ENCODE assay signal across 26 mouse cellular contexts in genomic region chr9:111085329-111085728, GRCm38 (mm10). TPM values are rescaled to one million over a fixed set of nuclear protein-coding genes. Genes with fewer than 3 reads are reported as not detected.
DNase-seq lines count a peak whose midpoint lies in the region; ATAC-seq and TF ChIP-seq lines count a peak whose summit lies in the region.
"Had no signal": no experiment of that assay in that cellular context is flagged by ENCODE, and none has a peak within 500 bp of the region (broad histone marks: within the 10 kb centered on the region; RNA-seq: fewer than 3 reads in every experiment).

No protein-coding gene starts in this region.

- no peaks in the 10 kb centered on the region for H3K9me3 ChIP-seq in intestine, embryonic 15.5 days
- no peaks in the 10 kb centered on the region for H3K9me3 ChIP-seq in intestine, embryonic 16.5 days (ENCODE audit: control insufficient read depth, low read length)
- H3K9me3 ChIP-seq in MEL (replicated peaks; ENCODE audit: insufficient read depth, low read length): no peaks in the 10 kb centered on the region
- H3K9me3 ChIP-seq: embryonic facial prominence, embryonic 10.5 days; embryonic facial prominence, embryonic 13.5 days; forebrain, embryonic 12.5 days; forebrain, embryonic 15.5 days; hindbrain, embryonic 12.5 days; hindbrain, embryonic 15.5 days had no signal

- H3K4me1 ChIP-seq in intestine, embryonic 15.5 days (replicated peaks): no peaks in the 10 kb centered on the region
- no peaks in the 10 kb centered on the region for H3K4me1 ChIP-seq in intestine, embryonic 16.5 days (ENCODE audit: control insufficient read depth, insufficient read depth, low read length)
- no peaks in the 10 kb centered on the region for H3K4me1 ChIP-seq in kidney, adult 2 months (ENCODE audit: control insufficient read depth, insufficient read depth, low read length)
- H3K4me1 ChIP-seq in MEL (ENCODE audit: control insufficient read depth in 1 of 2, insufficient read depth in 2 of 2, low read length in 2 of 2): peaks cover 7 to 37% of the 10 kb centered on the region in 2 experiments
- H3K4me1 ChIP-seq: forebrain, embryonic 15.5 days had no signal

- no peaks in the 10 kb centered on the region for H3K79me2 ChIP-seq in MEL (ENCODE audit: control insufficient read depth, insufficient read depth, low read length, poor library complexity)
- H3K79me2 ChIP-seq in myocyte (ENCODE audit: control insufficient read depth, insufficient read depth): no peaks in the 10 kb centered on the region

- H3K27ac ChIP-seq in intestine, embryonic 15.5 days: no peak overlapping the region
- H3K27ac ChIP-seq in intestine, embryonic 16.5 days (ENCODE audit: low read length): no peak overlapping the region
- H3K27ac ChIP-seq in kidney, adult 2 months (ENCODE audit: insufficient read depth, low read depth, low read length): no peak overlapping the region
- no peak overlapping the region; the same call in 1 of the 2 replicates for H3K27ac ChIP-seq in MEL (ENCODE audit: control insufficient read depth, low read depth, low read length)
- H3K27ac ChIP-seq: embryonic facial prominence, embryonic 10.5 days; embryonic facial prominence, embryonic 13.5 days; forebrain, embryonic 12.5 days; forebrain, embryonic 15.5 days; hindbrain, embryonic 12.5 days; hindbrain, embryonic 15.5 days had no signal

- no peak overlapping the region for H3K4me3 ChIP-seq in intestine, embryonic 15.5 days (replicated peaks)
- no peak overlapping the region for H3K4me3 ChIP-seq in intestine, embryonic 16.5 days (ENCODE audit: low read length)
- H3K4me3 ChIP-seq in kidney, adult 2 months (ENCODE audit: insufficient read depth, low read depth, low read length): no peak overlapping the region
- H3K4me3 ChIP-seq in MEL (ENCODE audit: control insufficient read depth in 1 of 2, insufficient read depth in 1 of 2, low read depth in 2 of 2, low read length in 2 of 2) (peak overlapping the region; percentile 37 to 41; a peak in 2 of 4 replicates), myocyte (no peak overlapping the region)
- H3K4me3 ChIP-seq: embryonic facial prominence, embryonic 10.5 days; embryonic facial prominence, embryonic 13.5 days; erythroblast, embryonic 14.5 days; forebrain, embryonic 12.5 days; forebrain, embryonic 15.5 days; hindbrain, embryonic 12.5 days; hindbrain, embryonic 15.5 days had no signal

- no peak overlapping the region for H3ac ChIP-seq in myocyte (ENCODE audit: control insufficient read depth, insufficient read length)

- no peaks in the 10 kb centered on the region for H3K36me3 ChIP-seq in intestine, embryonic 15.5 days
- no peaks in the 10 kb centered on the region for H3K36me3 ChIP-seq in intestine, embryonic 16.5 days (ENCODE audit: control insufficient read depth, insufficient read depth, low read length)
- no peaks in the 10 kb centered on the region for H3K36me3 ChIP-seq in kidney, adult 2 months (ENCODE audit: control insufficient read depth, insufficient read depth, low read length)
- peaks cover 0 to 19% of the 10 kb centered on the region in 2 experiments; a peak in 2 of 4 replicates for H3K36me3 ChIP-seq in MEL (ENCODE audit: control insufficient read depth in 1 of 2, insufficient read depth in 2 of 2, low read length in 2 of 2)
- H3K36me3 ChIP-seq in myocyte (ENCODE audit: control insufficient read depth, insufficient read depth): no peaks in the 10 kb centered on the region
- H3K36me3 ChIP-seq: embryonic facial prominence, embryonic 10.5 days; embryonic facial prominence, embryonic 13.5 days; forebrain, embryonic 12.5 days; forebrain, embryonic 15.5 days; hindbrain, embryonic 12.5 days; hindbrain, embryonic 15.5 days had no signal

- DNase-seq in kidney, postnatal 14 days: peak; percentile 28
- DNase-seq in kidney, adult 2 months: no peak
- DNase-seq in MEL (ENCODE audit: low read depth, low spot score): no peak
- DNase-seq in B cell, adult 2 months: no peak
- DNase-seq: adrenal gland, adult 8-10 months; adrenal gland, postnatal 25 days; cerebellum, adult 11-12 months; cerebellum, adult 8-10 months; cerebellum, postnatal 10 days; cerebellum, postnatal 36 days; embryo, embryonic 11 days; gastrocnemius, postnatal 25 days had no signal

- no peak overlapping the region for H3K9ac ChIP-seq in intestine, embryonic 15.5 days
- H3K9ac ChIP-seq in intestine, embryonic 16.5 days (ENCODE audit: low read depth, low read length): no peak overlapping the region
- no peak overlapping the region for H3K9ac ChIP-seq in MEL (ENCODE audit: control insufficient read depth, low read depth, low read length, poor library complexity, severe bottlenecking)
- H3K9ac ChIP-seq: embryonic facial prominence, embryonic 13.5 days; forebrain, embryonic 12.5 days; forebrain, embryonic 15.5 days; hindbrain, embryonic 12.5 days; hindbrain, embryonic 15.5 days had no signal

- H3K4me2 ChIP-seq in intestine, embryonic 15.5 days (replicated peaks): no peak overlapping the region
- H3K4me2 ChIP-seq in intestine, embryonic 16.5 days (ENCODE audit: low read depth, low read length): no peak overlapping the region
- peak overlapping the region; percentile 46 for H3K4me2 ChIP-seq in myocyte (ENCODE audit: low read depth)
- H3K4me2 ChIP-seq: embryonic facial prominence, embryonic 13.5 days; forebrain, embryonic 12.5 days; forebrain, embryonic 15.5 days; heart, embryonic 11.5 days; hindbrain, embryonic 12.5 days; hindbrain, embryonic 15.5 days had no signal

- TF ChIP-seq EP300 in MEL (IDR thresholded peaks at IDR 0.05; ENCODE audit: low read depth in 1 of 2, low read length in 2 of 2): no peak

- no peak for TF ChIP-seq POLR2A in kidney, adult 2 months (IDR thresholded peaks at IDR 0.05; ENCODE audit: low read depth, low read length)
- TF ChIP-seq POLR2A in MEL (IDR thresholded peaks at IDR 0.05; ENCODE audit: control insufficient read depth in 1 of 2, insufficient read depth in 1 of 2, low read depth in 1 of 2, low read length in 2 of 2, poor library complexity in 1 of 2) (no peak), myocyte (IDR thresholded peaks at IDR 0.05; ENCODE audit: insufficient read length, low read depth) (no peak)

- TF ChIP-seq RAD21 in MEL (IDR thresholded peaks at IDR 0.05; ENCODE audit: low read depth, low read length): no peak

- 0 out of 2 replicates have a peak, but pooled peaks have one; percentile 28 for ATAC-seq in intestine, embryonic 15.5 days
- ATAC-seq in intestine, embryonic 16.5 days: no peak
- ATAC-seq: activated CD4-positive, CD25-positive, alpha-beta regulatory T cell, adult 4 months; CD4-positive, CD25-positive, alpha-beta regulatory T cell, adult 4 months; forebrain, embryonic 15.5 days had no signal

- no peaks in the 10 kb centered on the region for H3K27me3 ChIP-seq in intestine, embryonic 15.5 days (replicated peaks)
- H3K27me3 ChIP-seq in intestine, embryonic 16.5 days (replicated peaks; ENCODE audit: control insufficient read depth, insufficient read depth, low read length): no peaks in the 10 kb centered on the region
- no peaks in the 10 kb centered on the region for H3K27me3 ChIP-seq in kidney, adult 2 months (replicated peaks; ENCODE audit: control insufficient read depth, insufficient read depth, low read length)
- no peaks in the 10 kb centered on the region for H3K27me3 ChIP-seq in MEL (ENCODE audit: control insufficient read depth in 1 of 2, insufficient read depth in 2 of 2, low read length in 2 of 2)
- H3K27me3 ChIP-seq in myocyte (ENCODE audit: control insufficient read depth, insufficient read depth, insufficient read length): no peaks in the 10 kb centered on the region
- H3K27me3 ChIP-seq: embryonic facial prominence, embryonic 13.5 days; forebrain, embryonic 12.5 days; forebrain, embryonic 15.5 days; hindbrain, embryonic 15.5 days had no signal

- 50% methylated on average over 4 of the region's 4 CpGs for WGBS in intestine, embryonic 15.5 days
- 48% methylated on average over 4 of the region's 4 CpGs for WGBS in intestine, embryonic 16.5 days
- 43% methylated on average over 4 of the region's 4 CpGs for WGBS in kidney, adult 2 months

- TF ChIP-seq CTCF in kidney, adult 2 months (conservative IDR thresholded peaks at IDR 0.05; ENCODE audit: insufficient read depth, insufficient read length, low read depth, low read length): no peak
- no peak for TF ChIP-seq CTCF in MEL (IDR thresholded peaks at IDR 0.05 in 2 of 3, conservative IDR thresholded peaks at IDR 0.05 in 1 of 3; ENCODE audit: control insufficient read depth in 1 of 3, insufficient read depth in 1 of 3, low read depth in 2 of 3, low read length in 3 of 3, poor library complexity in 1 of 3, severe bottlenecking in 1 of 3)

TF ChIP-seq in MEL, 35 proteins besides CTCF, POLR2A, EP300 and RAD21 (continues in another document):
- TF ChIP-seq POLR2AphosphoS5 (IDR thresholded peaks at IDR 0.05; ENCODE audit: borderline replicate concordance, low read depth, low read length) (no peak), JUND (IDR thresholded peaks at IDR 0.05; ENCODE audit: low read depth, low read length) (no peak), GATA1 (IDR thresholded peaks at IDR 0.05; ENCODE audit: low read depth, low read length) (no peak), TAL1 (IDR thresholded peaks at IDR 0.05; ENCODE audit: low read length) (no peak), TBP (IDR thresholded peaks at IDR 0.05; ENCODE audit: low read depth, low read length) (no peak)

TF ChIP-seq in myocyte, 11 proteins besides CTCF, POLR2A, EP300 and RAD21 (continues in another document):
- TF ChIP-seq TCF12 (IDR thresholded peaks at IDR 0.05; ENCODE audit: insufficient read depth, poor library complexity, severe bottlenecking): no peak
- no peak for TF ChIP-seq MYOG (IDR thresholded peaks at IDR 0.05; ENCODE audit: control insufficient read depth in 1 of 3, insufficient read depth in 1 of 3, insufficient read length in 2 of 3, low read depth in 2 of 3)
- TF ChIP-seq MYOD1 (IDR thresholded peaks at IDR 0.05; ENCODE audit: control insufficient read depth in 1 of 3, insufficient read length in 2 of 3, low read depth in 2 of 3): no peak
- no peak for TF ChIP-seq USF1 (IDR thresholded peaks at IDR 0.05; ENCODE audit: low read depth)

RNA-seq across cellular contexts. Expression of gene Ccrl2, which starts 28.0 kb away (rescaled TPM):
- 1.8 and 2.6 TPM in 2 replicates for polyA plus RNA-seq in intestine, embryonic 15.5 days (2015; fragmentation: Nextera tagmentation; extraction: Ambion mirVana)
- 1.9 and 2.5 TPM in 2 replicates for polyA plus RNA-seq in intestine, embryonic 16.5 days (2015; fragmentation: Nextera tagmentation; extraction: Ambion mirVana)
- 11.1 and 13.8 TPM in 2 replicates for polyA plus RNA-seq in kidney, adult 2 months (2012; rRNA removed)
- total RNA-seq in MEL (2012; rRNA removed): 0.19 and 0.23 TPM in 2 replicates
- under 1 TPM in 1 of 2 experiments, not detected in 1; 0.75 TPM for polyA plus RNA-seq in MEL (2012; ENCODE audit: insufficient read depth in 1 of 2, insufficient read length in 2 of 2, low read depth in 1 of 2, low replicate concordance in 2 of 2, missing spikeins in 1 of 2)
- polyA plus RNA-seq in myocyte (2012; fragmentation: generic; extraction: Trizol): 0.12 TPM
- polyA plus RNA-seq: C2C12 had no signal

RNA-seq across cellular contexts. Expression of gene Lrrfip2, which starts 32.1 kb away (rescaled TPM):
- 41.4 and 41.6 TPM in 2 replicates for polyA plus RNA-seq in intestine, embryonic 15.5 days (2015; fragmentation: Nextera tagmentation; extraction: Ambion mirVana)
- 38.4 and 39.4 TPM in 2 replicates for polyA plus RNA-seq in intestine, embryonic 16.5 days (2015; fragmentation: Nextera tagmentation; extraction: Ambion mirVana)
- 10.7 and 12.7 TPM in 2 replicates for polyA plus RNA-seq in kidney, adult 2 months (2012; rRNA removed)
- 26.0 and 28.4 TPM in 2 replicates for total RNA-seq in MEL (2012; rRNA removed)
- 10 to 100 TPM in 1 of 2 experiments, not detected in 1; 42.7 TPM for polyA plus RNA-seq in MEL (2012; ENCODE audit: insufficient read depth in 1 of 2, insufficient read length in 2 of 2, low read depth in 1 of 2, low replicate concordance in 2 of 2, missing spikeins in 1 of 2)
- 27.8 TPM for polyA plus RNA-seq in myocyte (2012; fragmentation: generic; extraction: Trizol)

Comparison
In these comparisons a context has a peak if more than half of its experiments do, and no peak if none do; other contexts are left out.
1. H3K4me3 ChIP-seq: peak in MEL (2 of 2); none in intestine, embryonic 15.5 days (single experiment), intestine, embryonic 16.5 days (single experiment), kidney, adult 2 months (single experiment) and myocyte (single experiment).